Mouse (Mus musculus): ENCODE measurements around the gene Spp2. TPM values are rescaled to one million over a fixed set of nuclear protein-coding genes. Genes with fewer than 3 reads are reported as not detected.

Spp2 gene
- 140 TPM for polyA plus RNA-seq (2014; fragmentation: Illumina TruSeq; extraction: RNeasy Lipid Tissue Mini Kit (QIAGEN cat#74804); ENCODE audit: low read depth, low replicate concordance)

GRCm38 (mm10) chr1:88406807-88407198 is at the start of gene Spp2:
Gene Spp2, plus strand, starts transcription at chr1:88406961.

Other genes starting within 250 kb of the Spp2 start
- gene Ugt1a5, start 240.9 kb upstream of the Spp2 start, polyA plus RNA-seq (2014; fragmentation: Illumina TruSeq; extraction: RNeasy Lipid Tissue Mini Kit (QIAGEN cat#74804); ENCODE audit: low read depth, low replicate concordance), result 306 TPM
- gene Ugt1a2, start 206.4 kb upstream of the Spp2 start, polyA plus RNA-seq (2014; fragmentation: Illumina TruSeq; extraction: RNeasy Lipid Tissue Mini Kit (QIAGEN cat#74804); ENCODE audit: low read depth, low replicate concordance), result 0.42 TPM
- not detected for gene Dnajb3, start 201.2 kb upstream of the Spp2 start, polyA plus RNA-seq (2014; fragmentation: Illumina TruSeq; extraction: RNeasy Lipid Tissue Mini Kit (QIAGEN cat#74804); ENCODE audit: low read depth, low replicate concordance)
- gene Ugt1a1, start 195.0 kb upstream of the Spp2 start, polyA plus RNA-seq (2014; fragmentation: Illumina TruSeq; extraction: RNeasy Lipid Tissue Mini Kit (QIAGEN cat#74804); ENCODE audit: low read depth, low replicate concordance), result 891 TPM
- gene Mroh2a, start 180.0 kb upstream of the Spp2 start, polyA plus RNA-seq (2014; fragmentation: Illumina TruSeq; extraction: RNeasy Lipid Tissue Mini Kit (QIAGEN cat#74804); ENCODE audit: low read depth, low replicate concordance), result 0.42 TPM
- gene Hjurp, start 129.3 kb upstream of the Spp2 start, polyA plus RNA-seq (2014; fragmentation: Illumina TruSeq; extraction: RNeasy Lipid Tissue Mini Kit (QIAGEN cat#74804); ENCODE audit: low read depth, low replicate concordance), result 44.3 TPM
- gene Trpm8, start 129.3 kb upstream of the Spp2 start, polyA plus RNA-seq (2014; fragmentation: Illumina TruSeq; extraction: RNeasy Lipid Tissue Mini Kit (QIAGEN cat#74804); ENCODE audit: low read depth, low replicate concordance), result not detected
- not detected for gene Glrp1, start 103.1 kb downstream of the Spp2 start, polyA plus RNA-seq (2014; fragmentation: Illumina TruSeq; extraction: RNeasy Lipid Tissue Mini Kit (QIAGEN cat#74804); ENCODE audit: low read depth, low replicate concordance)